Mouse (Mus musculus) intestine, postnatal 0 days (tissue): ENCODE data around the gene Cyp2c39. TPM values are rescaled to one million over a fixed set of nuclear protein-coding genes. Genes with fewer than 3 reads are reported as not detected.
"Not testable (repeated sequence)": the region's sequence is repeated elsewhere in the genome, so short reads cannot be mapped to it uniquely, and the experiment has no call there.

Experiments used
- ATAC-seq: fragments of 200-750 bp; cut with Nextera tagmentation; 2 replicates; pipeline ENCODE4 v1.8.0; 2017; ENCODE audit warnings: mild to moderate bottlenecking, moderate TSS enrichment, moderate library complexity
- H3K27ac ChIP-seq: fragments of 300-500 bp; sonication (generic); 2 replicates; pipeline ENCODE4 v1.5.1; 2014; ENCODE audit warnings: mild to moderate bottlenecking, low read depth, low read length, moderate library complexity
- H3K27me3 ChIP-seq: fragments of 300-500 bp; sonication (generic); replicated peaks from 2 replicates; pipeline ENCODE4 v1.6.1; 2014; ENCODE audit warnings: low read length, mixed read lengths; ENCODE audit not compliant: control insufficient read depth, insufficient read depth
- H3K36me3 ChIP-seq: fragments of 300-500 bp; sonication (generic); 2 replicates; pipeline ENCODE4 v1.6.1; 2014; ENCODE audit warnings: mild to moderate bottlenecking, moderate library complexity; ENCODE audit not compliant: control insufficient read depth, insufficient read depth
- H3K4me1 ChIP-seq: fragments of 300-500 bp; sonication (generic); replicated peaks from 2 replicates; pipeline ENCODE4 v1.6.1; 2014; ENCODE audit warnings: antibody characterized with exemption, low read length, mixed read lengths; ENCODE audit not compliant: control insufficient read depth, insufficient read depth
- H3K4me2 ChIP-seq: fragments of 300-500 bp; sonication (generic); replicated peaks from 2 replicates; pipeline ENCODE4 v1.6.1; 2014; ENCODE audit warnings: low read depth, mild to moderate bottlenecking, moderate library complexity
- H3K4me3 ChIP-seq: fragments of 300-500 bp; sonication (generic); 2 replicates; pipeline ENCODE4 v1.5.1; 2014; ENCODE audit warnings: low read depth, low read length
- H3K9ac ChIP-seq: fragments of 300-500 bp; sonication (generic); 2 replicates; pipeline ENCODE4 v1.6.1; 2014; ENCODE audit warnings: mild to moderate bottlenecking, low read depth, low read length
- H3K9me3 ChIP-seq: fragments of 300-500 bp; sonication (generic); 2 replicates; pipeline ENCODE4 v1.6.1; 2016; ENCODE audit warnings: mixed run types; ENCODE audit not compliant: control insufficient read depth
- CTCF ChIP-seq: sonication (generic); IDR thresholded peaks from 2 replicates; pipeline ENCODE4 v1.5.1; 2016; ENCODE audit warnings: low read depth, mild to moderate bottlenecking, control low read depth, antibody characterized with exemption, moderate library complexity
- WGBS: fragments of 180-500 bp; shearing (Covaris S2); extraction: QIAGEN DNeasy Blood & Tissue Kit; methylation state at CpG from one replicate; pipeline ENCODE4 v1.1.7; 2014; 5-methylcytosine and 5-hydroxymethylcytosine counted together
- polyA plus RNA-seq: library from polyadenylated mRNA; unstranded; fragments of >200 nt; fragmentation: Nextera tagmentation; extraction: Ambion mirVana; gene quantifications from 2 replicates; pipeline ENCODE4 v1.2.1, GENCODE M21; 2015

Cyp2c39 gene
- not detected in 2 replicates for polyA plus RNA-seq

- Histone ChIP-seq H3K9me3 (no peaks in the 10 kb centered on the region), H3K27ac (no peak within 1 kb of the TSS), H3K27me3 (no peaks in the 10 kb centered on the region), H3K4me2 (no peak within 1 kb of the TSS), H3K4me3 (no peak within 1 kb of the TSS), H3K4me1 (no peaks in the 10 kb centered on the region), H3K9ac (no peak within 1 kb of the TSS), H3K36me3 (no peaks in the 10 kb centered on the region)
- no peak for TF ChIP-seq CTCF
- ATAC-seq: no peak
- 62% methylated on average over 4 of the region's 4 CpGs for WGBS
These were observed at the start of gene Cyp2c39 for GRCm38 (mm10) chr19:39510534-39510933. TSS of gene Cyp2c39 (plus strand) at chr19:39510862.

GRCm38 (mm10) chr19:39462941-39463340 lies 47.7 kb upstream of the Cyp2c39 start, which contains the start of gene Cyp2c38:
TSS of gene Cyp2c38 (minus strand) at chr19:39463075.
- 79% methylated on average over 1 of the region's 1 CpGs for WGBS
- no peak within 1 kb of the TSS for H3K4me2 ChIP-seq
- no peak within 1 kb of the TSS for H3K9ac ChIP-seq
- no peaks in the 10 kb centered on the region for H3K4me1 ChIP-seq
- no peak for TF ChIP-seq CTCF
- H3K27me3 ChIP-seq: no peaks in the 10 kb centered on the region
- H3K36me3 ChIP-seq: no peaks in the 10 kb centered on the region
- no peak within 1 kb of the TSS for H3K27ac ChIP-seq
- no peak for ATAC-seq
- H3K4me3 ChIP-seq: no peak within 1 kb of the TSS
- no peaks in the 10 kb centered on the region for H3K9me3 ChIP-seq

- no peak for TF ChIP-seq CTCF
- Histone ChIP-seq H3K9me3 (no peaks in the 10 kb centered on the region), H3K27ac (no peak overlapping the region), H3K9ac (no peak overlapping the region), H3K27me3 (no peaks in the 10 kb centered on the region), H3K4me1 (no peaks in the 10 kb centered on the region), H3K36me3 (no peaks in the 10 kb centered on the region), H3K4me2 (no peak overlapping the region), H3K4me3 (no peak overlapping the region)
- no peak for ATAC-seq
These were observed 46.7 kb upstream of the Cyp2c39 start for GRCm38 (mm10) chr19:39463923-39464322.

- WGBS: 98% methylated on average over 1 of the region's 1 CpGs
- not testable (repeated sequence) for H3K27me3 ChIP-seq, H3K36me3 ChIP-seq, H3K9me3 ChIP-seq, H3K4me2 ChIP-seq, H3K4me3 ChIP-seq, H3K4me1 ChIP-seq, ATAC-seq, H3K27ac ChIP-seq, H3K9ac ChIP-seq
These were observed 26.7 kb upstream of the Cyp2c39 start for GRCm38 (mm10) chr19:39483961-39484360.

GRCm38 (mm10) chr19:39506341-39506740 lies 4.3 kb upstream of the Cyp2c39 start:
- Histone ChIP-seq H3K4me1 (no peaks in the 10 kb centered on the region), H3K9me3 (no peaks in the 10 kb centered on the region), H3K27me3 (no peaks in the 10 kb centered on the region), H3K4me3 (no peak overlapping the region), H3K27ac (no peak overlapping the region), H3K9ac (no peak overlapping the region), H3K36me3 (no peaks in the 10 kb centered on the region), H3K4me2 (no peak overlapping the region)
- no peak for ATAC-seq
- no peak for TF ChIP-seq CTCF

GRCm38 (mm10) chr19:39509533-39509932 lies 1.1 kb upstream of the Cyp2c39 start:
- Histone ChIP-seq H3K36me3 (no peaks in the 10 kb centered on the region), H3K4me3 (no peak overlapping the region), H3K4me2 (no peak overlapping the region), H3K4me1 (no peaks in the 10 kb centered on the region), H3K27ac (no peak overlapping the region), H3K27me3 (no peaks in the 10 kb centered on the region), H3K9ac (no peak overlapping the region), H3K9me3 (no peaks in the 10 kb centered on the region)
- WGBS: 63% methylated on average over 1 of the region's 1 CpGs
- TF ChIP-seq CTCF: no peak
- ATAC-seq: no peak

Other genes with a start within 250 kb of the Cyp2c39 start
- gene Cyp2c29, start 241.5 kb upstream of the Cyp2c39 start, polyA plus RNA-seq: not detected in 2 replicates
- not detected in 2 replicates for gene Cyp2c38, start 47.8 kb upstream of the Cyp2c39 start, polyA plus RNA-seq
- 0.86 and 1.3 TPM in 2 replicates for gene Cyp2c67, start 138.2 kb downstream of the Cyp2c39 start, polyA plus RNA-seq
- 99.5 and 101 TPM in 2 replicates for gene Cyp2c68, start 230.2 kb downstream of the Cyp2c39 start, polyA plus RNA-seq